Mouse (Mus musculus): ENCODE data around the gene Sc5d. TPM values are rescaled to one million over a fixed set of nuclear protein-coding genes. Genes with fewer than 3 reads are reported as not detected.

Sc5d gene
- polyA plus RNA-seq (2014; fragmentation: Nextera tagmentation; extraction: Ambion mirVana) = 64.9 and 65.6 TPM in 2 replicates

- H3K27ac ChIP-seq (ENCODE audit: low read depth, low read length) = peak within 1 kb of the TSS; percentile 78
- DNase-seq (ENCODE audit: low spot score) (peak; percentile 95), ATAC-seq (ENCODE audit: insufficient read depth, low FRiP score, low TSS enrichment) (peak; percentile 100)
- WGBS = under 1% methylated on average over 39 of the region's 49 CpGs
- H3K9me3 ChIP-seq (ENCODE audit: control insufficient read depth, low read length) = no peaks in the 10 kb centered on the region
- H3K27me3 ChIP-seq (ENCODE audit: control insufficient read depth, insufficient read depth, low read length) = no peaks in the 10 kb centered on the region
- H3K4me3 ChIP-seq (ENCODE audit: low read depth, low read length) = peak within 1 kb of the TSS; percentile 86
- H3K9ac ChIP-seq (ENCODE audit: low read length) = peak within 1 kb of the TSS; percentile 73
- peak within 1 kb of the TSS; percentile 76 for H3K4me2 ChIP-seq (ENCODE audit: low read depth)
- peaks cover 11% of the 10 kb centered on the region; the same call in 1 of the 2 replicates for H3K4me1 ChIP-seq (ENCODE audit: control insufficient read depth, insufficient read depth, low read length)
- H3K36me3 ChIP-seq (ENCODE audit: control insufficient read depth, insufficient read depth, low read length) = no peaks in the 10 kb centered on the region
These were observed at the start of gene Sc5d for GRCm38 (mm10) chr9:42264145-42264544. Gene Sc5d, minus strand, starts transcription at chr9:42264256.

GRCm38 (mm10) chr9:42311311-42311710, 47.3 kb upstream of the Sc5d start:
- Histone ChIP-seq H3K4me3 (ENCODE audit: low read depth, low read length) (no peak overlapping the region), H3K9ac (ENCODE audit: low read length) (no peak overlapping the region), H3K9me3 (ENCODE audit: control insufficient read depth, low read length) (no peaks in the 10 kb centered on the region), H3K36me3 (ENCODE audit: control insufficient read depth, insufficient read depth, low read length) (no peaks in the 10 kb centered on the region), H3K27me3 (ENCODE audit: control insufficient read depth, insufficient read depth, low read length) (no peaks in the 10 kb centered on the region), H3K4me2 (ENCODE audit: low read depth) (no peak overlapping the region), H3K4me1 (ENCODE audit: control insufficient read depth, insufficient read depth, low read length) (no peaks in the 10 kb centered on the region), H3K27ac (ENCODE audit: low read depth, low read length) (no peak overlapping the region)
- DNase-seq (ENCODE audit: low spot score) = no peak
- WGBS = 88% methylated on average over 3 of the region's 3 CpGs
- no peak for ATAC-seq (ENCODE audit: insufficient read depth, low FRiP score, low TSS enrichment)

GRCm38 (mm10) chr9:42303894-42304293, 39.8 kb upstream of the Sc5d start:
- Histone ChIP-seq H3K27me3 (ENCODE audit: control insufficient read depth, insufficient read depth, low read length) (no peaks in the 10 kb centered on the region), H3K9me3 (ENCODE audit: control insufficient read depth, low read length) (no peaks in the 10 kb centered on the region), H3K9ac (ENCODE audit: low read length) (no peak overlapping the region), H3K4me2 (ENCODE audit: low read depth) (no peak overlapping the region), H3K4me1 (ENCODE audit: control insufficient read depth, insufficient read depth, low read length) (no peaks in the 10 kb centered on the region), H3K4me3 (ENCODE audit: low read depth, low read length) (no peak overlapping the region), H3K27ac (ENCODE audit: low read depth, low read length) (no peak overlapping the region), H3K36me3 (ENCODE audit: control insufficient read depth, insufficient read depth, low read length) (no peaks in the 10 kb centered on the region)
- ATAC-seq (ENCODE audit: insufficient read depth, low FRiP score, low TSS enrichment) = no peak
- DNase-seq (ENCODE audit: low spot score) = no peak
- 92% methylated on average over 4 of the region's 4 CpGs for WGBS

GRCm38 (mm10) chr9:42301082-42301633, 37.1 kb upstream of the Sc5d start:
- ATAC-seq (ENCODE audit: insufficient read depth, low FRiP score, low TSS enrichment) = no peak
- WGBS = 80% methylated on average over 6 of the region's 6 CpGs
- no peaks in the 10 kb centered on the region for H3K36me3 ChIP-seq (ENCODE audit: control insufficient read depth, insufficient read depth, low read length)
- H3K4me3 ChIP-seq (ENCODE audit: low read depth, low read length) = no peak overlapping the region
- no peak overlapping the region for H3K4me2 ChIP-seq (ENCODE audit: low read depth)
- H3K9me3 ChIP-seq (ENCODE audit: control insufficient read depth, low read length) = no peaks in the 10 kb centered on the region
- H3K4me1 ChIP-seq (ENCODE audit: control insufficient read depth, insufficient read depth, low read length) = no peaks in the 10 kb centered on the region
- DNase-seq (ENCODE audit: low spot score) = no peak
- no peaks in the 10 kb centered on the region for H3K27me3 ChIP-seq (ENCODE audit: control insufficient read depth, insufficient read depth, low read length)
- H3K9ac ChIP-seq (ENCODE audit: low read length) = no peak overlapping the region
- no peak overlapping the region for H3K27ac ChIP-seq (ENCODE audit: low read depth, low read length)

GRCm38 (mm10) chr9:42296297-42296922, 32.4 kb upstream of the Sc5d start:
- Histone ChIP-seq H3K27me3 (ENCODE audit: control insufficient read depth, insufficient read depth, low read length) (no peaks in the 10 kb centered on the region), H3K27ac (ENCODE audit: low read depth, low read length) (no peak overlapping the region), H3K9me3 (ENCODE audit: control insufficient read depth, low read length) (no peaks in the 10 kb centered on the region), H3K4me3 (ENCODE audit: low read depth, low read length) (no peak overlapping the region), H3K4me1 (ENCODE audit: control insufficient read depth, insufficient read depth, low read length) (no peaks in the 10 kb centered on the region), H3K36me3 (ENCODE audit: control insufficient read depth, insufficient read depth, low read length) (no peaks in the 10 kb centered on the region), H3K4me2 (ENCODE audit: low read depth) (no peak overlapping the region), H3K9ac (ENCODE audit: low read length) (no peak overlapping the region)
- DNase-seq (ENCODE audit: low spot score) = no peak
- WGBS = 88% methylated on average over 10 of the region's 10 CpGs
- ATAC-seq (ENCODE audit: insufficient read depth, low FRiP score, low TSS enrichment) = no peak

GRCm38 (mm10) chr9:42294131-42294530, 30.1 kb upstream of the Sc5d start:
- Histone ChIP-seq H3K36me3 (ENCODE audit: control insufficient read depth, insufficient read depth, low read length) (no peaks in the 10 kb centered on the region), H3K4me3 (ENCODE audit: low read depth, low read length) (no peak overlapping the region), H3K27me3 (ENCODE audit: control insufficient read depth, insufficient read depth, low read length) (no peaks in the 10 kb centered on the region), H3K9me3 (ENCODE audit: control insufficient read depth, low read length) (no peaks in the 10 kb centered on the region), H3K4me1 (ENCODE audit: control insufficient read depth, insufficient read depth, low read length) (no peaks in the 10 kb centered on the region), H3K4me2 (ENCODE audit: low read depth) (no peak overlapping the region), H3K27ac (ENCODE audit: low read depth, low read length) (no peak overlapping the region), H3K9ac (ENCODE audit: low read length) (no peak overlapping the region)
- WGBS = 84% methylated on average over 2 of the region's 2 CpGs
- ATAC-seq (ENCODE audit: insufficient read depth, low FRiP score, low TSS enrichment) (no peak), DNase-seq (ENCODE audit: low spot score) (no peak)

GRCm38 (mm10) chr9:42293596-42293995, 29.5 kb upstream of the Sc5d start:
- no peaks in the 10 kb centered on the region for H3K9me3 ChIP-seq (ENCODE audit: control insufficient read depth, low read length)
- 87% methylated on average over 3 of the region's 3 CpGs for WGBS
- H3K4me2 ChIP-seq (ENCODE audit: low read depth) = no peak overlapping the region
- no peak for DNase-seq (ENCODE audit: low spot score)
- H3K27ac ChIP-seq (ENCODE audit: low read depth, low read length) = no peak overlapping the region
- ATAC-seq (ENCODE audit: insufficient read depth, low FRiP score, low TSS enrichment) = no peak
- H3K36me3 ChIP-seq (ENCODE audit: control insufficient read depth, insufficient read depth, low read length) = no peaks in the 10 kb centered on the region
- no peaks in the 10 kb centered on the region for H3K4me1 ChIP-seq (ENCODE audit: control insufficient read depth, insufficient read depth, low read length)
- H3K4me3 ChIP-seq (ENCODE audit: low read depth, low read length) = no peak overlapping the region
- no peaks in the 10 kb centered on the region for H3K27me3 ChIP-seq (ENCODE audit: control insufficient read depth, insufficient read depth, low read length)
- no peak overlapping the region for H3K9ac ChIP-seq (ENCODE audit: low read length)

GRCm38 (mm10) chr9:42293051-42293450, 29.0 kb upstream of the Sc5d start:
- no peak overlapping the region for H3K9ac ChIP-seq (ENCODE audit: low read length)
- no peaks in the 10 kb centered on the region for H3K27me3 ChIP-seq (ENCODE audit: control insufficient read depth, insufficient read depth, low read length)
- no peak overlapping the region for H3K27ac ChIP-seq (ENCODE audit: low read depth, low read length)
- H3K4me3 ChIP-seq (ENCODE audit: low read depth, low read length) = no peak overlapping the region
- no peak for ATAC-seq (ENCODE audit: insufficient read depth, low FRiP score, low TSS enrichment)
- 63% methylated on average over 7 of the region's 7 CpGs for WGBS
- H3K9me3 ChIP-seq (ENCODE audit: control insufficient read depth, low read length) = no peaks in the 10 kb centered on the region
- H3K4me2 ChIP-seq (ENCODE audit: low read depth) = no peak overlapping the region
- H3K4me1 ChIP-seq (ENCODE audit: control insufficient read depth, insufficient read depth, low read length) = no peaks in the 10 kb centered on the region
- no peaks in the 10 kb centered on the region for H3K36me3 ChIP-seq (ENCODE audit: control insufficient read depth, insufficient read depth, low read length)
- no peak for DNase-seq (ENCODE audit: low spot score)

- Histone ChIP-seq H3K27ac (ENCODE audit: low read depth, low read length) (no peak overlapping the region), H3K4me3 (ENCODE audit: low read depth, low read length) (no peak overlapping the region), H3K4me2 (ENCODE audit: low read depth) (no peak overlapping the region), H3K27me3 (ENCODE audit: control insufficient read depth, insufficient read depth, low read length) (no peaks in the 10 kb centered on the region), H3K36me3 (ENCODE audit: control insufficient read depth, insufficient read depth, low read length) (no peaks in the 10 kb centered on the region), H3K4me1 (ENCODE audit: control insufficient read depth, insufficient read depth, low read length) (no peaks in the 10 kb centered on the region), H3K9ac (ENCODE audit: low read length) (no peak overlapping the region), H3K9me3 (ENCODE audit: control insufficient read depth, low read length) (no peaks in the 10 kb centered on the region)
- no peak for ATAC-seq (ENCODE audit: insufficient read depth, low FRiP score, low TSS enrichment)
- 76% methylated on average over 4 of the region's 4 CpGs for whole genome bisulfite sequencing
- no peak for DNase-seq (ENCODE audit: low spot score)
These were observed 15.6 kb upstream of the Sc5d start for GRCm38 (mm10) chr9:42279676-42280075.

All from neural tube, embryonic 11.5 days (tissue).